Mouse (Mus musculus) MEL (cell line): ENCODE measurements at regions not wholly inside any gene's neighbourhood (a gene's known extent, or its start where the extent isn't known, plus 50 kb on each side); places are given as distances from the start of the nearest gene placed in this dataset.

Experiments used
- BHLHE40 ChIP-seq: IDR thresholded peaks from 2 replicates; pipeline ENCODE4 v1.6.1; 2012; ENCODE audit warnings: low read depth, mild to moderate bottlenecking, inconsistent platforms, low read length, improper control_type of control experiment, borderline replicate concordance
- CHD1 ChIP-seq: IDR thresholded peaks from 2 replicates; pipeline ENCODE4 v1.6.1; 2012; ENCODE audit warnings: low read depth, mild to moderate bottlenecking, inconsistent platforms, low read length, improper control_type of control experiment
- CTCF ChIP-seq, 3 experiments: IDR thresholded peaks in 2 of 3; conservative IDR thresholded peaks in 1 of 3; 2 replicates each; pipeline ENCODE4 v1.5.1; 2011 to 2012; ENCODE audit warnings: low read length in 3 of 3, low read depth in 2 of 3, mild to moderate bottlenecking in 2 of 3, improper control_type of control experiment in 1 of 3, inconsistent platforms in 1 of 3, mixed read lengths in 1 of 3, moderate library complexity in 1 of 3; ENCODE audit not compliant: control insufficient read depth in 1 of 3, insufficient read depth in 1 of 3, poor library complexity in 1 of 3, severe bottlenecking in 1 of 3
- ETS1 ChIP-seq: IDR thresholded peaks from 2 replicates; pipeline ENCODE4 v1.6.1; 2012; ENCODE audit warnings: low read depth, mild to moderate bottlenecking, inconsistent platforms, low read length, improper control_type of control experiment, moderate library complexity
- MAX ChIP-seq: IDR thresholded peaks from 2 replicates; pipeline ENCODE4 v1.6.1; 2011; ENCODE audit warnings: low read length, improper control_type of control experiment
- MYB ChIP-seq: IDR thresholded peaks from 2 replicates; pipeline ENCODE4 v1.6.1; 2011; ENCODE audit warnings: mild to moderate bottlenecking, low read depth, low read length, improper control_type of control experiment
- NELFE ChIP-seq: IDR thresholded peaks from 2 replicates; pipeline ENCODE4 v1.6.1; 2011; ENCODE audit warnings: low read depth, low read length, improper control_type of control experiment
- POLR2A ChIP-seq, 2 experiments: IDR thresholded peaks; 2 replicates each; pipeline ENCODE4 v1.6.1; 2011 to 2012; ENCODE audit warnings: low read length in 2 of 2, mild to moderate bottlenecking in 2 of 2, control low read depth in 1 of 2, improper control_type of control experiment in 1 of 2, low read depth in 1 of 2, moderate library complexity in 1 of 2; ENCODE audit not compliant: control insufficient read depth in 1 of 2, insufficient read depth in 1 of 2, poor library complexity in 1 of 2
- TBP ChIP-seq: IDR thresholded peaks from 2 replicates; pipeline ENCODE4 v1.8.0; 2011; ENCODE audit warnings: low read depth, low read length, improper control_type of control experiment
- USF1 ChIP-seq: IDR thresholded peaks from 2 replicates; pipeline ENCODE4 v1.6.1; 2014; ENCODE audit warnings: low read depth, mild to moderate bottlenecking, inconsistent platforms, low read length, improper control_type of control experiment, moderate library complexity
- ZNF384 ChIP-seq: IDR thresholded peaks from 2 replicates; pipeline ENCODE4 v1.6.1; 2012; ENCODE audit warnings: low read depth, mild to moderate bottlenecking, inconsistent platforms, low read length, improper control_type of control experiment

- TF ChIP-seq ETS1, result no peak
- no peak for TF ChIP-seq MAX
- TF ChIP-seq POLR2A (IDR thresholded peaks at IDR 0.05; ENCODE audit: control insufficient read depth in 1 of 2, insufficient read depth in 1 of 2, low read depth in 1 of 2, low read length in 2 of 2, poor library complexity in 1 of 2), result no peak
- TF ChIP-seq CTCF (IDR thresholded peaks at IDR 0.05 in 2 of 3, conservative IDR thresholded peaks at IDR 0.05 in 1 of 3; ENCODE audit: control insufficient read depth in 1 of 3, insufficient read depth in 1 of 3, low read depth in 2 of 3, low read length in 3 of 3, poor library complexity in 1 of 3, severe bottlenecking in 1 of 3), result no peak
- no peak for TF ChIP-seq BHLHE40
- no peak for TF ChIP-seq USF1
- TF ChIP-seq NELFE, result no peak
- TF ChIP-seq TBP, result no peak
- TF ChIP-seq ZNF384, result no peak
- no peak for TF ChIP-seq CHD1
- TF ChIP-seq MYB, result no peak
These were observed 135.6 kb downstream of the Rbm19 start for GRCm38 (mm10) chr5:120251697-120252401.
